Mouse (Mus musculus): ENCODE results near the gene Rnf8.

- TF ChIP-seq CTCF (IDR thresholded peaks at IDR 0.05; ENCODE audit: low read depth) (no peak), EP300 (IDR thresholded peaks at IDR 0.05; ENCODE audit: low read depth) (no peak)
Observed at GRCm38 (mm10) chr17:29627285-29627684, 12.7 kb downstream of the Rnf8 start.
